Mouse (Mus musculus) liver, embryonic 15.5 days (tissue): ENCODE results near the gene Atrip. TPM values are rescaled to one million over a fixed set of nuclear protein-coding genes. Genes with fewer than 3 reads are reported as not detected.

Experiments
- ATAC-seq: fragments of 200-750 bp; cut with Nextera tagmentation; 2 replicates; pipeline ENCODE4 v1.8.0; 2017; ENCODE audit warnings: moderate number of reproducible peaks, mild to moderate bottlenecking, moderate library complexity; ENCODE audit not compliant: insufficient read depth
- H3K27ac ChIP-seq: fragments of 300-500 bp; sonication (generic); replicated peaks from 2 replicates; pipeline ENCODE4 v1.5.1; 2015; ENCODE audit warnings: mild to moderate bottlenecking, inconsistent platforms
- H3K27me3 ChIP-seq: fragments of 300-500 bp; sonication (generic); 2 replicates; pipeline ENCODE4 v1.6.1; 2015; ENCODE audit warnings: mild to moderate bottlenecking, inconsistent platforms
- H3K36me3 ChIP-seq: fragments of 300-500 bp; sonication (generic); replicated peaks from 2 replicates; pipeline ENCODE4 v1.6.1; 2015; ENCODE audit warnings: moderate library complexity, mild to moderate bottlenecking, inconsistent platforms
- H3K4me1 ChIP-seq: fragments of 300-500 bp; sonication (generic); replicated peaks from 2 replicates; pipeline ENCODE4 v1.6.1; 2015; ENCODE audit warnings: inconsistent platforms
- H3K4me2 ChIP-seq: fragments of 300-500 bp; sonication (generic); 2 replicates; pipeline ENCODE4 v1.6.1; 2015; ENCODE audit warnings: moderate library complexity, mild to moderate bottlenecking, inconsistent platforms
- H3K4me3 ChIP-seq: fragments of 300-500 bp; sonication (generic); replicated peaks from 2 replicates; pipeline ENCODE4 v1.5.1; 2015; ENCODE audit warnings: mild to moderate bottlenecking, inconsistent platforms
- H3K9ac ChIP-seq: fragments of 300-500 bp; sonication (generic); 2 replicates; pipeline ENCODE4 v1.6.1; 2015; ENCODE audit warnings: moderate library complexity, mild to moderate bottlenecking, inconsistent platforms
- H3K9me3 ChIP-seq: fragments of 300-500 bp; sonication (generic); replicated peaks from 2 replicates; pipeline ENCODE4 v1.6.1; 2016; ENCODE audit warnings: inconsistent platforms
- WGBS: fragments of 180-500 bp; shearing (Covaris S2); methylation state at CpG from one replicate; pipeline ENCODE4 v1.1.7; 2015; ENCODE audit warnings: mixed read lengths; ENCODE audit not compliant: insufficient replicate concordance; 5-methylcytosine and 5-hydroxymethylcytosine counted together
- polyA plus RNA-seq: library from polyadenylated mRNA; unstranded; fragments of >200 nt; fragmentation: Nextera tagmentation; extraction: Ambion mirVana; gene quantifications from 2 replicates; pipeline ENCODE4 v1.2.1, GENCODE M21; 2015

Atrip gene
- polyA plus RNA-seq, 1 experiment from 2014 or later, result 9.2 TPM

- WGBS, result 55% methylated on average over 13 of the region's 13 CpGs
- H3K9me3 ChIP-seq, result no peaks in the 10 kb centered on the region
- H3K9ac ChIP-seq, result no peak overlapping the region
- H3K4me2 ChIP-seq, result no peak overlapping the region
- no peaks in the 10 kb centered on the region for H3K27me3 ChIP-seq
- ATAC-seq, result no peak
- no peak overlapping the region for H3K4me3 ChIP-seq
- H3K4me1 ChIP-seq, result peaks cover 34% of the 10 kb centered on the region
- H3K27ac ChIP-seq, result no peak overlapping the region
- H3K36me3 ChIP-seq, result peaks cover under 1% of the 10 kb centered on the region; the same call in 1 of the 2 replicates
Observed at GRCm38 (mm10) chr9:109051011-109051501, 22.9 kb downstream of the Atrip start.

DNA sequence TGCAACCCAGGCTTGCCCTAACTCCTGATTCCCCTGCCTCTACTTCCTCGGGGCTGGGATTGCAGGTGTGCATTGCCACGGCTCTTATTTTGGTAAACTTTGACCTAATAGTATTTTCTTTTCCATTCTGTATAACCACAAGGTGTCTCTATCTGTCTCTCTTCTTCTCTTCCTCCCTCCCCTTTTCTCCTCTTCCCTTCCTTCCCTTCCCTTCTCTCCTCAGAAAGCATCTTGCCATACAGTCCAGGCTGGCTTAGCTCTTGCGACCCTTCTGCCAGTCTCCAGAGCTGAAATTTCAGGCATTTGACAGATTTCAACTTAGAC lies 23.3 kb downstream of the Atrip start:
- Histone ChIP-seq H3K4me1 (peaks cover 30% of the 10 kb centered on the region), H3K4me2 (no peak overlapping the region), H3K27me3 (no peaks in the 10 kb centered on the region), H3K4me3 (no peak overlapping the region), H3K27ac (no peak overlapping the region), H3K9ac (no peak overlapping the region), H3K9me3 (no peaks in the 10 kb centered on the region), H3K36me3 (no peaks in the 10 kb centered on the region)
- ATAC-seq, result no peak
- WGBS, result 52% methylated on average over 3 of the region's 3 CpGs

- no peak overlapping the region for H3K9ac ChIP-seq
- H3K4me1 ChIP-seq, result peaks cover 25% of the 10 kb centered on the region
- no peak overlapping the region for H3K27ac ChIP-seq
- no peak overlapping the region for H3K4me3 ChIP-seq
- no peak for ATAC-seq
- 73% methylated on average over 9 of the region's 9 CpGs for WGBS
- no peak overlapping the region for H3K4me2 ChIP-seq
- H3K36me3 ChIP-seq, result no peaks in the 10 kb centered on the region
- H3K27me3 ChIP-seq, result no peaks in the 10 kb centered on the region
- no peaks in the 10 kb centered on the region for H3K9me3 ChIP-seq
Observed at GRCm38 (mm10) chr9:109049996-109050673, 23.8 kb downstream of the Atrip start.

- peaks cover 17% of the 10 kb centered on the region for H3K4me1 ChIP-seq
- H3K27ac ChIP-seq, result no peak overlapping the region
- H3K27me3 ChIP-seq, result no peaks in the 10 kb centered on the region
- no peak overlapping the region for H3K4me3 ChIP-seq
- H3K36me3 ChIP-seq, result no peaks in the 10 kb centered on the region
- H3K9me3 ChIP-seq, result no peaks in the 10 kb centered on the region
- 57% methylated on average over 7 of the region's 7 CpGs for WGBS
- H3K9ac ChIP-seq, result no peak overlapping the region
- no peak for ATAC-seq
- no peak overlapping the region for H3K4me2 ChIP-seq
Observed at GRCm38 (mm10) chr9:109049316-109049715, 24.6 kb downstream of the Atrip start.

- ATAC-seq, result no peak
- H3K4me2 ChIP-seq, result no peak overlapping the region
- H3K4me1 ChIP-seq, result peaks cover 10% of the 10 kb centered on the region; the same call in 1 of the 2 replicates
- no peak overlapping the region for H3K9ac ChIP-seq
- no peak overlapping the region for H3K27ac ChIP-seq
- 30% methylated on average over 5 of the region's 5 CpGs for WGBS
- H3K4me3 ChIP-seq, result no peak overlapping the region
- H3K9me3 ChIP-seq, result no peaks in the 10 kb centered on the region
- no peaks in the 10 kb centered on the region for H3K36me3 ChIP-seq
- no peaks in the 10 kb centered on the region for H3K27me3 ChIP-seq
Observed at GRCm38 (mm10) chr9:109046306-109046705, 27.6 kb downstream of the Atrip start.

DNA sequence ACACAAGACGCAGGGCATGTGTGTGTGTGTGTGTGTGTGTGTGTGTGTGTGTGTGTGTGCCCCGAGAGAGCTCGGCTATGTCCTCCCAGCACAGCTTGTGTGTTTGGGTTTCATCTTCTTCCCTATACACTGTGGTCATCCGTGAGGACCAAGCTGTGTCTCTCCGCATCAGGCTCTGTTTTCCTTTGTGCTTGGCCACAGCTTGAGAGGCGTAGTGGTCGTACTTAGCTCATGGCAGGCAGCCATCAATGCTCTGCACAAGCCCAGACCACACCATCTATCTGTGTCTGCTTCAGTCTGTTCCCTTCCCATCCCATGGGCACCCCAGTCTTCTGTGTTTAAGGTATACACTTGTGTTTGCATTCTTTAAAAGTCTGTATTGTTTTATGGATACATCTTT lies 32.6 kb downstream of the Atrip start:
- Histone ChIP-seq H3K4me3 (no peak overlapping the region), H3K4me2 (no peak overlapping the region), H3K9me3 (no peaks in the 10 kb centered on the region), H3K27ac (no peak overlapping the region), H3K9ac (no peak overlapping the region), H3K36me3 (no peaks in the 10 kb centered on the region), H3K27me3 (peaks cover 25% of the 10 kb centered on the region), H3K4me1 (peaks cover 16% of the 10 kb centered on the region)
- ATAC-seq, result no peak
- 74% methylated on average over 7 of the region's 7 CpGs for WGBS

GRCm38 (mm10) chr9:109040906-109041305 lies 33.0 kb downstream of the Atrip start:
- Histone ChIP-seq H3K27me3 (peaks cover 25% of the 10 kb centered on the region), H3K9ac (no peak overlapping the region), H3K27ac (no peak overlapping the region), H3K36me3 (no peaks in the 10 kb centered on the region), H3K4me1 (peaks cover 16% of the 10 kb centered on the region), H3K4me3 (no peak overlapping the region), H3K9me3 (no peaks in the 10 kb centered on the region), H3K4me2 (no peak overlapping the region)
- ATAC-seq, result no peak
- WGBS, result 58% methylated on average over 6 of the region's 6 CpGs

DNA sequence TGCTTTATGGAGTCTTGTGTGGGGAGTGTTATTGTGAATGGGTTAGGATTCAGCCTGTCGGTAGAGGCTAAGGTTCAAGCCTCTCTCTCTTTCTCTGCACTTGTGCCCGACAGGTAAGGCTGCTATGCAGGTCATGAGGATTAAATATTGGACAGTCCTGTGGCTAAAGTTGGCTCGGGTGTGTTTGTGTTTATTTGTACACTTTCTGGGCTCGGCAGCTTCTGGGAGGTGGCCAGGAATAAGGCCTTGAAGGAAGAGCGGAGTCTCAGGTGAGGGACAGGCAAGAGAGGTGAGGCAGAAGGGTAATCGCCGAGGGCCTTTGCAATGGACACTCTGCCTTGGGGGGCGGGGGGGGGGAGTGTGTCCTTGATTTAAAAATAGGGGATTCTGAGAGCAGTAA lies 33.7 kb downstream of the Atrip start:
- Histone ChIP-seq H3K27ac (no peak overlapping the region), H3K9me3 (no peaks in the 10 kb centered on the region), H3K27me3 (peaks cover 25% of the 10 kb centered on the region), H3K4me2 (no peak overlapping the region), H3K4me1 (peaks cover 16% of the 10 kb centered on the region), H3K9ac (no peak overlapping the region), H3K36me3 (no peaks in the 10 kb centered on the region), H3K4me3 (no peak overlapping the region)
- WGBS, result 63% methylated on average over 8 of the region's 8 CpGs
- no peak for ATAC-seq

DNA sequence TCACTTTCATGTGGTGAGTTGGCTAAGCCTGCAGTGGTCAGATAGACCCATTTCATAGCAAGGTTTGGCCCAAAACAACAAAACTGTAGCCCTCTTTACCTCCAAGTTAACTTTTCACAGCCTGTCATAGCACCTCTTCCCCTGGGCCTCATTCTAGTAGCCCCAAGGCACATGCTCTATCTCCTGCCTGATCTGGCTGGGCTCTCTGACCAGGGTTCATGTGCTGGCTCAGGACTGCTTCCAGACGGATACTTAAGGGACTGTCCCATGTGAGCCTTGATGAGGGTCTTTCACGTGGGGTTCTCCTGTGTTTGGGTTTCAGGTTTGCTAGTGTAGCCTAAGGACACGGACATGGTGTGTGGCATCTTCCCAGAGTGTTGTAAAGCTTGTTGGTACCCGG lies 34.2 kb downstream of the Atrip start:
- Histone ChIP-seq H3K4me3 (no peak overlapping the region), H3K9ac (no peak overlapping the region), H3K27ac (no peak overlapping the region), H3K4me1 (peaks cover 16% of the 10 kb centered on the region), H3K4me2 (peak overlapping the region; percentile 77; the same call in 1 of the 2 replicates), H3K9me3 (no peaks in the 10 kb centered on the region), H3K36me3 (no peaks in the 10 kb centered on the region), H3K27me3 (peaks cover 25% of the 10 kb centered on the region)
- WGBS, result 63% methylated on average over 4 of the region's 4 CpGs
- no peak for ATAC-seq

GRCm38 (mm10) chr9:109038901-109039364 lies 35.0 kb downstream of the Atrip start:
- peak overlapping the region; percentile 60; the same call in 1 of the 2 replicates for H3K9ac ChIP-seq
- no peaks in the 10 kb centered on the region for H3K36me3 ChIP-seq
- no peak overlapping the region for H3K27ac ChIP-seq
- peak; percentile 52; the same call in 1 of the 2 replicates for ATAC-seq
- peak overlapping the region; percentile 60 for H3K4me3 ChIP-seq
- no peaks in the 10 kb centered on the region for H3K9me3 ChIP-seq
- peaks cover 25% of the 10 kb centered on the region for H3K27me3 ChIP-seq
- peaks cover 16% of the 10 kb centered on the region for H3K4me1 ChIP-seq
- WGBS, result 22% methylated on average over 8 of the region's 8 CpGs
- peak overlapping the region; percentile 77 for H3K4me2 ChIP-seq

- Histone ChIP-seq H3K4me3 (peak within 1 kb of the TSS; percentile 60), H3K36me3 (no peaks in the 10 kb centered on the region), H3K9ac (peak within 1 kb of the TSS; percentile 60), H3K4me1 (peaks cover 16% of the 10 kb centered on the region), H3K27me3 (peaks cover 25% of the 10 kb centered on the region), H3K9me3 (no peaks in the 10 kb centered on the region), H3K4me2 (peak within 1 kb of the TSS; percentile 77), H3K27ac (no peak within 1 kb of the TSS)
- ATAC-seq, result peak; percentile 42
- under 1% methylated on average over 40 of the region's 40 CpGs for WGBS
Observed at GRCm38 (mm10) chr9:109038086-109038895, 35.6 kb downstream of the Atrip start, which contains the start of gene Shisa5. Gene Shisa5 (plus strand): TSS chr9:109038565.
